Mouse (Mus musculus) midbrain, embryonic 14.5 days (tissue): ENCODE results near the gene Gm45194. TPM values are rescaled to one million over a fixed set of nuclear protein-coding genes. Genes with fewer than 3 reads are reported as not detected.

Experiments
- ATAC-seq: fragments of 200-750 bp; cut with Nextera tagmentation; 2 replicates; pipeline ENCODE4 v1.8.0; 2017; ENCODE audit warnings: moderate number of reproducible peaks, moderate library complexity; ENCODE audit not compliant: low FRiP score, low TSS enrichment
- DNase-seq: peaks from one replicate; pipeline ENCODE4 v3.0.0-alpha.2; 2015
- H3K27ac ChIP-seq: fragments of 300-500 bp; sonication (generic); replicated peaks from 2 replicates; pipeline ENCODE4 v1.5.1; 2014; ENCODE audit warnings: mild to moderate bottlenecking, low read depth, low read length, moderate library complexity
- H3K27me3 ChIP-seq: fragments of 300-500 bp; sonication (generic); 2 replicates; pipeline ENCODE4 v1.6.1; 2014; ENCODE audit warnings: low read length, control low read depth, mixed read lengths; ENCODE audit not compliant: control insufficient read depth, insufficient read depth
- H3K36me3 ChIP-seq: fragments of 300-500 bp; sonication (generic); 2 replicates; pipeline ENCODE4 v1.6.1; 2014; ENCODE audit warnings: low read length, control low read depth; ENCODE audit not compliant: control insufficient read depth, insufficient read depth
- H3K4me1 ChIP-seq: fragments of 300-500 bp; sonication (generic); 2 replicates; pipeline ENCODE4 v1.6.1; 2014; ENCODE audit warnings: mild to moderate bottlenecking, antibody characterized with exemption, low read length, control low read depth; ENCODE audit not compliant: control insufficient read depth, insufficient read depth
- H3K4me2 ChIP-seq: fragments of 300-500 bp; sonication (generic); 2 replicates; pipeline ENCODE4 v1.6.1; 2014; ENCODE audit warnings: mild to moderate bottlenecking, low read length, moderate library complexity
- H3K4me3 ChIP-seq: fragments of 300-500 bp; sonication (generic); replicated peaks from 2 replicates; pipeline ENCODE4 v1.5.1; 2014; ENCODE audit warnings: low read depth, low read length
- H3K9ac ChIP-seq: fragments of 300-500 bp; sonication (generic); replicated peaks from 2 replicates; pipeline ENCODE4 v1.6.1; 2014; ENCODE audit warnings: mild to moderate bottlenecking, low read length, moderate library complexity
- H3K9me3 ChIP-seq: fragments of 300-500 bp; sonication (generic); 2 replicates; pipeline ENCODE4 v1.6.1; 2016; ENCODE audit warnings: low read length, control low read depth, mixed read lengths; ENCODE audit not compliant: control insufficient read depth
- WGBS: fragments of 180-500 bp; shearing (Covaris S2); extraction: QIAGEN DNeasy Blood & Tissue Kit; methylation state at CpG from one replicate; pipeline ENCODE4 v1.1.7; 2014; 5-methylcytosine and 5-hydroxymethylcytosine counted together
- polyA plus RNA-seq: library from polyadenylated mRNA; unstranded; fragments of >200 nt; fragmentation: Nextera tagmentation; extraction: Ambion mirVana; gene quantifications from 2 replicates; pipeline ENCODE4 v1.2.1, GENCODE M21; 2014

The Gm45194 gene
- polyA plus RNA-seq, 1 experiment from 2014 or later, result 1.3 TPM

DNA sequence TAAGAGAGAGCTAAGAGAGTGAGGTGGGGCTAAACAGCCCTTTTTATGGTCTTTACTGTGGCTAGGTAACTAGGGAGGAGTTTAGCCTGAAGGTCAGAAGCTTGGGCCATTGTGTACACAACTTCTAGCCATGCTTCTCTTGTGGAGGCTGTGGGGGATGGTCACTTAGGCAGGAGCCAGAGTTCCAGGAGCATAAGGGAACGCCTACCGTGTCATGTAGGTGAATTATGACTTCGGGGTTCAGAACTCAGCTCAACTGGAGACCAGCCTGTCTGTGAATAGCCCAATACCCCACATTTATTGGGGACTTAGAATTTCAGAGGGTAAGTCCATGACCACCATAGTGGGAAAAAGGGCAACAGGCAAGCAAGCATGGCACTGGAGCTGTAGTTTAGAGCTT is 347.6 kb downstream of the Gm45194 start, which contains the start of gene 4933403O08Rik:
4933403O08Rik (plus strand) TSS at position 301 of the 400 bp plus-strand sequence.
- Histone ChIP-seq H3K4me3 (no peak within 1 kb of the TSS), H3K4me1 (no peaks in the 10 kb centered on the region), H3K36me3 (no peaks in the 10 kb centered on the region), H3K27ac (no peak within 1 kb of the TSS), H3K4me2 (no peak within 1 kb of the TSS), H3K27me3 (no peaks in the 10 kb centered on the region), H3K9ac (no peak within 1 kb of the TSS), H3K9me3 (no peaks in the 10 kb centered on the region)
- WGBS, result 96% methylated on average over 3 of the region's 3 CpGs
- no peak for DNase-seq
- no peak for ATAC-seq

DNA sequence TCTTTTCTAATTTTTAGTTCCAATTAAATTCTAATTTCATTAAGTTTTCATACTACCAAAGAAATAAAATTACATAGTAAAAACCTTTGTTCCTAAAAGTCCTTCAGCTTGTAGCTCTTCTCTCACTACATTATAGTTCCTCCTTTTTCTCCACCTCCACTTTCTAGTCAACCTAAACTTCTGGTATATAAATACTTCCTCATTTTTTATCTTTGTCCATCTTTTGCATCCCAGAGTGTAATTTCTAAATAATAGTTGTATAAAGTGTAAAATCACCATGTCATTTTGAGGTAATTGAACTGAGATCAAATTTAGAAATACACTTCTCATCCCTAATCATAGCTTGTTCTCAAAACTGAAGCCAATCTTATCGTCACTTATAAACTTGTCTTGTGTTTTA is 351.7 kb downstream of the Gm45194 start:
- DNase-seq, result no peak
- no peaks in the 10 kb centered on the region for H3K27me3 ChIP-seq
- no peak for ATAC-seq
- no peak overlapping the region for H3K4me3 ChIP-seq
- no peaks in the 10 kb centered on the region for H3K4me1 ChIP-seq
- H3K4me2 ChIP-seq, result no peak overlapping the region
- no peak overlapping the region for H3K27ac ChIP-seq
- no peaks in the 10 kb centered on the region for H3K36me3 ChIP-seq
- H3K9me3 ChIP-seq, result no peaks in the 10 kb centered on the region
- no peak overlapping the region for H3K9ac ChIP-seq
- WGBS, result 83% methylated on average over 1 of the region's 1 CpGs

DNA sequence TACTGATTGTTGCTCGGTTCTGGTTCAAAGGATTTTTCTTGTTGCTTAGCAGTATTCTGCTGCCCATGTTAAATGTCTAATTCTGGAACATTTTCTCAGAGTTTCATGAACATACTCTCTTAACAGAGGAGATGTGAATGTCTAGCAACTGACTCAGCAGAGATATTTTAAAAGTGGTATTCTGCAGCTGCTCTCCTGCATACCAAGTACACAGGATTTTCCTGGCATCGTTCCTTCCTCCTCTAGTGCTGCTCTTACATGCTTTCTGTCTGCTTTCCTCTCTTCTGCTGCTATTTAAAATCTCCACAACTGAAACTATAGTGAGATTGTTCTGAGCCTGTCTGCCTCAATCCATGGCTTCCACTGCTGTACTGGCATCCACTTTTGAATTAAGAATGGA is 364.3 kb downstream of the Gm45194 start:
- H3K9me3 ChIP-seq, result no peaks in the 10 kb centered on the region
- H3K27ac ChIP-seq, result no peak overlapping the region
- no peak overlapping the region for H3K4me2 ChIP-seq
- ATAC-seq (no peak), DNase-seq (no peak)
- no peaks in the 10 kb centered on the region for H3K4me1 ChIP-seq
- no peak overlapping the region for H3K9ac ChIP-seq
- H3K4me3 ChIP-seq, result no peak overlapping the region
- 71% methylated on average over 2 of the region's 2 CpGs for WGBS
- H3K36me3 ChIP-seq, result no peaks in the 10 kb centered on the region
- no peaks in the 10 kb centered on the region for H3K27me3 ChIP-seq

DNA sequence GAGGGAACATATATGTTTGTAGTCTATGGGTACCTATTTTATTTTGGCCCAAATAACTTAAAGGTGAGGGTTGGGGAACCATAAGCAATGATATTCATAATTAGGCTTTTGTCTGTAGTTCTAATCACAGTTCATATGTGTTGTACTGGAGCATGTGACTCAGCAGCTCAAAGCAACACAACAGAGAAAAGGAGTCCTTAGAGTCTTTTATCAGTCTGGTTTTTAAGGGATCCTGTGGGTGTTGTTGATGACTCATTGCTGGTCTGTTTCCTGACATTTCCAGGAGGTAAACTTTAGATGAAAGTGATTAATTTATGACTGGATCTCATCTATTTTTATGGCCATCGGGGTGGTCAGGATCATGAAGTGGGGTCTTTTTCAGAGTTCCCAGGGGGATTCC is 382.4 kb downstream of the Gm45194 start:
- ATAC-seq, result no peak
- 69% methylated on average over 1 of the region's 1 CpGs for WGBS
- Histone ChIP-seq H3K36me3 (no peaks in the 10 kb centered on the region), H3K27ac (no peak overlapping the region), H3K4me3 (no peak overlapping the region), H3K4me1 (no peaks in the 10 kb centered on the region), H3K4me2 (no peak overlapping the region), H3K9me3 (no peaks in the 10 kb centered on the region), H3K9ac (no peak overlapping the region), H3K27me3 (no peaks in the 10 kb centered on the region)
- no peak for DNase-seq

Other genes starting within 250 kb of the Gm45194 start
- gene Hdx, start 194.3 kb upstream of the Gm45194 start, polyA plus RNA-seq, result 2.5 and 2.6 TPM in 2 replicates
- gene Tex16, start 119.6 kb downstream of the Gm45194 start, polyA plus RNA-seq, result 0.50 and 0.91 TPM in 2 replicates